Mouse (Mus musculus) forebrain, embryonic 13.5 days (tissue): Measurements from ENCODE around the gene Slamf8. TPM values are rescaled to one million over a fixed set of nuclear protein-coding genes. Genes with fewer than 3 reads are reported as not detected.

Experiments used
- ATAC-seq: fragments of 200-750 bp; cut with Nextera tagmentation; 2 replicates; pipeline ENCODE4 v1.8.0; 2017
- H3K27ac ChIP-seq: fragments of 300-500 bp; sonication (generic); 2 replicates; pipeline ENCODE4 v1.5.1; 2015; ENCODE audit warnings: inconsistent platforms, mild to moderate bottlenecking, moderate library complexity
- H3K27me3 ChIP-seq: fragments of 300-500 bp; sonication (generic); 2 replicates; pipeline ENCODE4 v1.6.1; 2015; ENCODE audit warnings: mild to moderate bottlenecking, inconsistent platforms
- H3K36me3 ChIP-seq: fragments of 300-500 bp; sonication (generic); 2 replicates; pipeline ENCODE4 v1.6.1; 2015; ENCODE audit warnings: mild to moderate bottlenecking, inconsistent platforms; ENCODE audit not compliant: poor library complexity, severe bottlenecking
- H3K4me1 ChIP-seq: fragments of 300-500 bp; sonication (generic); 2 replicates; pipeline ENCODE4 v1.6.1; 2015; ENCODE audit warnings: inconsistent platforms
- H3K4me2 ChIP-seq: fragments of 300-500 bp; sonication (generic); 2 replicates; pipeline ENCODE4 v1.6.1; 2015; ENCODE audit warnings: inconsistent platforms, mild to moderate bottlenecking, moderate library complexity
- H3K4me3 ChIP-seq: fragments of 300-500 bp; sonication (generic); 2 replicates; pipeline ENCODE4 v1.5.1; 2015; ENCODE audit warnings: mild to moderate bottlenecking, inconsistent platforms
- H3K9ac ChIP-seq: fragments of 300-500 bp; sonication (generic); 2 replicates; pipeline ENCODE4 v1.6.1; 2015; ENCODE audit warnings: mild to moderate bottlenecking, inconsistent platforms
- H3K9me3 ChIP-seq: fragments of 300-500 bp; sonication (generic); replicated peaks from 2 replicates; pipeline ENCODE4 v1.6.1; 2016; ENCODE audit warnings: inconsistent platforms
- whole genome bisulfite sequencing: fragments of 180-500 bp; shearing (Covaris S2); methylation state at CpG from one replicate; pipeline ENCODE4 v1.1.7; 2015; 5-methylcytosine and 5-hydroxymethylcytosine counted together
- polyA plus RNA-seq: library from polyadenylated mRNA; unstranded; fragments of >200 nt; fragmentation: Nextera tagmentation; extraction: Ambion mirVana; gene quantifications from 2 replicates; pipeline ENCODE4 v1.2.1, GENCODE M21; 2015

Slamf8 gene
- polyA plus RNA-seq, 1 experiment from 2014 or later, result not detected

DNA sequence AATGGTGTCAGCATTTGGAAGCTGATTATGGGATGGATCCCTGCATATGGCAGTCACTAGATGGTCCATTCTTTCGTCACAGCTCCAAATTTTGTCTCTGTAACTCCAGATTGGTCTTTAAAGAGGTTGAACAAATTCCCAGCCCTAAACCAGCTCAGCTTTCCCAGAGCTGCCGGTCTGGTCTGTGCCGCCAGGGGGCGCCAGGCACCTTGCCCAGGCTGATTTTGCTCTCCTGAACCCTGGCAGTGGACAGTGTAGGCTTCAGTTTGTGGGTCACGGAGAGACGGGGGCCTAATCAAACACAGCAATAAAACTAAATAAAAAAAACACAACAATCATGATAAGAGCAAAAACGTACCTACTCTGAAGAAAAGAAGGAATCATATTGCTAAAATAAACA is 28.9 kb upstream of the Slamf8 start:
- H3K4me2 ChIP-seq, result no peak overlapping the region
- H3K27me3 ChIP-seq, result no peaks in the 10 kb centered on the region
- no peak overlapping the region for H3K27ac ChIP-seq
- H3K9me3 ChIP-seq, result no peaks in the 10 kb centered on the region
- no peak overlapping the region for H3K9ac ChIP-seq
- no peak overlapping the region for H3K4me3 ChIP-seq
- 0 out of 2 replicates have a peak, but pooled peaks have one; percentile 28 for ATAC-seq
- H3K4me1 ChIP-seq, result peaks cover 15% of the 10 kb centered on the region
- 14% methylated on average over 7 of the region's 7 CpGs for WGBS
- H3K36me3 ChIP-seq, result no peaks in the 10 kb centered on the region

- Histone ChIP-seq H3K4me1 (peaks cover 15% of the 10 kb centered on the region), H3K9ac (no peak overlapping the region), H3K9me3 (no peaks in the 10 kb centered on the region), H3K4me2 (no peak overlapping the region), H3K36me3 (no peaks in the 10 kb centered on the region), H3K27me3 (no peaks in the 10 kb centered on the region), H3K4me3 (no peak overlapping the region), H3K27ac (no peak overlapping the region)
- 0 out of 2 replicates have a peak, but pooled peaks have one; percentile 5 for ATAC-seq
- WGBS, result 79% methylated on average over 4 of the region's 4 CpGs
Observed at GRCm38 (mm10) chr1:172618141-172618540, 27.8 kb upstream of the Slamf8 start.

- no peaks in the 10 kb centered on the region for H3K27me3 ChIP-seq
- H3K4me3 ChIP-seq, result peak overlapping the region; percentile 34
- H3K9ac ChIP-seq, result no peak overlapping the region
- H3K4me1 ChIP-seq, result peaks cover 15% of the 10 kb centered on the region
- whole genome bisulfite sequencing, result 41% methylated on average over 14 of the region's 14 CpGs
- peak; percentile 37 for ATAC-seq
- no peaks in the 10 kb centered on the region for H3K9me3 ChIP-seq
- no peaks in the 10 kb centered on the region for H3K36me3 ChIP-seq
- H3K27ac ChIP-seq, result no peak overlapping the region
- peak overlapping the region; percentile 64 for H3K4me2 ChIP-seq
Observed at GRCm38 (mm10) chr1:172617365-172618076, 27.2 kb upstream of the Slamf8 start.

- Histone ChIP-seq H3K4me3 (peak overlapping the region; percentile 34), H3K4me2 (peak overlapping the region; percentile 64), H3K27ac (no peak overlapping the region), H3K9me3 (no peaks in the 10 kb centered on the region), H3K36me3 (no peaks in the 10 kb centered on the region), H3K4me1 (peaks cover 15% of the 10 kb centered on the region), H3K27me3 (no peaks in the 10 kb centered on the region), H3K9ac (peak overlapping the region; percentile 53)
- ATAC-seq, result peak; percentile 81
- 8% methylated on average over 22 of the region's 22 CpGs for WGBS
Observed at GRCm38 (mm10) chr1:172616537-172617300, 26.4 kb upstream of the Slamf8 start.

GRCm38 (mm10) chr1:172615412-172615811 is 25.0 kb upstream of the Slamf8 start:
- Histone ChIP-seq H3K4me3 (no peak overlapping the region), H3K4me1 (peaks cover 15% of the 10 kb centered on the region), H3K36me3 (no peaks in the 10 kb centered on the region), H3K9ac (no peak overlapping the region), H3K27ac (no peak overlapping the region), H3K9me3 (no peaks in the 10 kb centered on the region), H3K27me3 (no peaks in the 10 kb centered on the region), H3K4me2 (no peak overlapping the region)
- no peak for ATAC-seq
- 86% methylated on average over 4 of the region's 4 CpGs for WGBS

DNA sequence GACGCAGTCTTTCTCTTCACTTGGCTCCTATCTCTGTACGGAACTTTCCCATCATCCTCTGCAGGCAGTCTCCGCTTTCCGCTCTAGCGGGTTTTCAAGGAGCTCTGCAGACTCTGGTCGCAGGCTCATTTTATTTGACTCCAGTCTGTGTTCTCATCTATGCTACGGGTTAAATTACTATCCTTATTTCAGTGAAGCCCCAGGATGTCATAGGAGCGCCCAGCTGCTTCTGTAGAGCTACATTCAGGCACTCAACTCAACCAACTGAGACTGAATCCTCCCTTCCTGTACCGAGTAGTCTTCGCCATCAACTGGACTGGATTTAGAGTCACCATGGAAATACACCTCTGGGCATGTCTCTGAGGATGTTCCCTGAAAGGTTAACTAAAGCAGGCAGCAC is 24.3 kb upstream of the Slamf8 start:
- Histone ChIP-seq H3K9ac (no peak overlapping the region), H3K27ac (no peak overlapping the region), H3K27me3 (no peaks in the 10 kb centered on the region), H3K4me1 (peaks cover 15% of the 10 kb centered on the region), H3K4me3 (no peak overlapping the region), H3K9me3 (no peaks in the 10 kb centered on the region), H3K4me2 (no peak overlapping the region), H3K36me3 (no peaks in the 10 kb centered on the region)
- WGBS, result 84% methylated on average over 10 of the region's 10 CpGs
- ATAC-seq, result no peak

GRCm38 (mm10) chr1:172612745-172613144 is 22.4 kb upstream of the Slamf8 start:
- Histone ChIP-seq H3K27me3 (no peaks in the 10 kb centered on the region), H3K27ac (no peak overlapping the region), H3K4me3 (no peak overlapping the region), H3K4me1 (peaks cover 14% of the 10 kb centered on the region), H3K4me2 (no peak overlapping the region), H3K9ac (no peak overlapping the region), H3K36me3 (no peaks in the 10 kb centered on the region), H3K9me3 (no peaks in the 10 kb centered on the region)
- no peak for ATAC-seq
- WGBS, result 61% methylated on average over 1 of the region's 1 CpGs

DNA sequence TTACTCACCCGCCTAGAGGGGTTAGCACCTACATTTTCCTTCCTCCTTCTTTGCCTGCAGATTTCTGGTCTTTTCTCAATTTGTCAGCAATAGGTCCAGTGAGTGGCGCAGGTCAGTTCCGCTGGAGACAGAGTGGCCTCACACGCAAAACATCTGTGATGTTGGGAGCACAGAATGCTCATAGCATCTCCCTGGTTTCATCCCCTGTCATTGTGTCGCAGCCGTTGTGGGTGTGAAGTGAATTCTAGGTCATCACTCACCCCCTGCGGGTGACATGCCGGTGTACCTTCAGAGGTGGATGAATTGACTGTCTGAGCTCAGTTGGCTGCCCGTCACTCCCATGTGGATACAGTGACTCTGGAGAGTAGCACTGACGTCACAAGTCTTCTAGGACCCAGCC is 20.9 kb upstream of the Slamf8 start:
- Histone ChIP-seq H3K9me3 (no peaks in the 10 kb centered on the region), H3K27ac (no peak overlapping the region), H3K9ac (no peak overlapping the region), H3K4me1 (no peaks in the 10 kb centered on the region), H3K4me2 (no peak overlapping the region), H3K4me3 (no peak overlapping the region), H3K27me3 (no peaks in the 10 kb centered on the region), H3K36me3 (no peaks in the 10 kb centered on the region)
- no peak for ATAC-seq
- 87% methylated on average over 10 of the region's 10 CpGs for WGBS

- Histone ChIP-seq H3K27ac (no peak within 1 kb of the TSS), H3K36me3 (no peaks in the 10 kb centered on the region), H3K27me3 (no peaks in the 10 kb centered on the region), H3K9ac (no peak within 1 kb of the TSS), H3K4me3 (no peak within 1 kb of the TSS), H3K4me2 (no peak within 1 kb of the TSS), H3K9me3 (no peaks in the 10 kb centered on the region), H3K4me1 (no peaks in the 10 kb centered on the region)
- no peak for ATAC-seq
- 81% methylated on average over 1 of the region's 1 CpGs for WGBS
Observed at GRCm38 (mm10) chr1:172602326-172602725, 12.0 kb upstream of the Slamf8 start, which contains the start of gene Fcrl6. Gene Fcrl6, minus strand, starts transcription at chr1:172602551.

DNA sequence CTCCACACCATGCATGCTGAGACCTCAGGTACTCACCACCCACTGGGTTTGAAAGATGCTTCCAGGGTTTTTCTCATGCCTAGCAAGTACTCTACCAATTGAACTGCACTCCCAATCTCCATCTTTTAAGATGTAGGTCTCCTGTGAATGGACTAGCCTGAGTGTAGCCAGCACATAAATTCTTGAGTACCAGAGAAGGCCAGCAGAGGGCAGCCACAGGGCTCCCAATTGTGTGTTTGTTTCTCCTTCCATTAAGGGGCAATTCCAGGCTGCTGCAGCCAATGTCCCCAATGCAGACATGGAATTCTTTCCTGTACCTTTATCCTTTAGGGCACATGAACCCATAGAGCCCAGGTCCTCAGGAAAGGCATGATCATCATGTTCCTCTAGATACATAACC is 4.1 kb upstream of the Slamf8 start:
- Histone ChIP-seq H3K27me3 (0 out of 2 replicates have a peak, but pooled peaks cover 6% of the 10 kb centered on the region), H3K9ac (no peak overlapping the region), H3K4me1 (no peaks in the 10 kb centered on the region), H3K4me3 (no peak overlapping the region), H3K27ac (no peak overlapping the region), H3K36me3 (no peaks in the 10 kb centered on the region), H3K9me3 (no peaks in the 10 kb centered on the region), H3K4me2 (no peak overlapping the region)
- ATAC-seq, result peak; percentile 68; the same call in 1 of the 2 replicates

GRCm38 (mm10) chr1:172593956-172594355 is 3.6 kb upstream of the Slamf8 start:
- 0 out of 2 replicates have a peak, but pooled peaks cover 7% of the 10 kb centered on the region for H3K27me3 ChIP-seq

DNA sequence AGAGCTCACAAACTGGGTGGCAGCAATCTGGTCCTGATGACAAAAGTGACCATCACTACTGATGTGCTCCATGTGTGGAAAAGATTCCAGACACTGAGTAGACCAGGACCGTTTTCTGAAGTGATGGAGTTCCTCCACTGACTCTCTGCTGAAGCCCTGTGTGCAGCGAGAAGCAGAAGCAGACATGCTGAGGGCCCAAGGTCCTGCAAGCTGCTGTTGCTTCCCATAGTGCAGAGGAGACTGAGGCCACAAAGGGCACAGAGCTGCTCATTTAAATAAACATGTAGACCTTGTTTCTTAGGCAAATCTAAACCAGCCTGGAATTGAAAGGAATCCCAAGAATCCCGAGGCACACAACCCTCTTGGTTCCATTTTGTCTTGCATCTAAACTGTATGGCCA is 3.0 kb upstream of the Slamf8 start:
- 69% methylated on average over 3 of the region's 3 CpGs for WGBS
- H3K27me3 ChIP-seq, result 0 out of 2 replicates have a peak, but pooled peaks cover 7% of the 10 kb centered on the region
- H3K9ac ChIP-seq, result no peak overlapping the region
- no peak overlapping the region for H3K4me2 ChIP-seq
- H3K4me1 ChIP-seq, result no peaks in the 10 kb centered on the region
- H3K27ac ChIP-seq, result no peak overlapping the region
- no peaks in the 10 kb centered on the region for H3K36me3 ChIP-seq
- ATAC-seq, result no peak
- H3K9me3 ChIP-seq, result no peaks in the 10 kb centered on the region
- H3K4me3 ChIP-seq, result no peak overlapping the region

More at GRCm38 (mm10) chr1:172593956-172594355, 3.6 kb upstream of the Slamf8 start:
- Histone ChIP-seq H3K27ac (no peak overlapping the region), H3K9ac (no peak overlapping the region), H3K36me3 (no peaks in the 10 kb centered on the region), H3K9me3 (no peaks in the 10 kb centered on the region), H3K4me1 (no peaks in the 10 kb centered on the region), H3K4me3 (no peak overlapping the region), H3K4me2 (no peak overlapping the region)
- WGBS, result 88% methylated on average over 2 of the region's 2 CpGs
- ATAC-seq, result no peak
